Mouse (Mus musculus) embryonic fibroblast, embryonic 13.5 days (primary cell): ENCODE results near the gene Zfp131. TPM values are rescaled to one million over a fixed set of nuclear protein-coding genes. Genes with fewer than 3 reads are reported as not detected.
A peak's percentile ranks its signal among the peaks of the same experiment; 100 is the strongest.

ENCODE experiments used
- H3K27ac ChIP-seq: 2 replicates; pipeline ENCODE4 v1.5.1; 2012; ENCODE audit warnings: low read length, control low read depth, inconsistent platforms; ENCODE audit not compliant: insufficient read depth
- H3K4me1 ChIP-seq: 2 replicates; pipeline ENCODE4 v1.6.1; 2011; ENCODE audit warnings: low read length; ENCODE audit not compliant: control insufficient read depth, insufficient read depth
- H3K4me3 ChIP-seq: 2 replicates; pipeline ENCODE4 v1.5.1; 2011; ENCODE audit warnings: mild to moderate bottlenecking, control low read depth, low read length; ENCODE audit not compliant: insufficient read depth
- CTCF ChIP-seq: IDR thresholded peaks from 2 replicates; pipeline ENCODE4 v1.5.1; 2011; ENCODE audit warnings: mild to moderate bottlenecking, control low read depth, low read length, moderate library complexity, borderline replicate concordance; ENCODE audit not compliant: insufficient read depth
- POLR2A ChIP-seq: IDR thresholded peaks from 2 replicates; pipeline ENCODE4 v1.6.1; 2011; ENCODE audit warnings: low read depth, mild to moderate bottlenecking, control low read depth, low read length, moderate library complexity
- polyA plus RNA-seq: library from polyadenylated mRNA; stranded (reverse); fragments of >200 nt; gene quantifications from 2 replicates; pipeline ENCODE4 v1.2.4, GENCODE M21; 2011; ENCODE audit warnings: low read depth; ENCODE audit not compliant: missing spikeins, insufficient read length

Zfp131 gene
- polyA plus RNA-seq, 1 experiment = 64.5 TPM

GRCm38 (mm10) chr13:119724541-119724940 is 66.1 kb downstream of the Zfp131 start:
- peaks cover 4% of the 10 kb centered on the region; the same call in 1 of the 2 replicates for H3K4me1 ChIP-seq
- no peak overlapping the region for H3K4me3 ChIP-seq

GRCm38 (mm10) chr13:119723368-119723767 is 67.3 kb downstream of the Zfp131 start:
- TF ChIP-seq POLR2A (no peak), CTCF (no peak)
- Histone ChIP-seq H3K4me3 (no peak overlapping the region), H3K27ac (no peak overlapping the region), H3K4me1 (peaks cover 4% of the 10 kb centered on the region; the same call in 1 of the 2 replicates)

More at GRCm38 (mm10) chr13:119724541-119724940, 66.1 kb downstream of the Zfp131 start:
- TF ChIP-seq CTCF (no peak), POLR2A (no peak)
- no peak overlapping the region for H3K27ac ChIP-seq

- H3K27ac ChIP-seq = peak overlapping the region; percentile 36; the same call in 1 of the 2 replicates
- no peak overlapping the region for H3K4me3 ChIP-seq
- no peak for TF ChIP-seq POLR2A
- no peak for TF ChIP-seq CTCF
- H3K4me1 ChIP-seq = peaks cover 4% of the 10 kb centered on the region; the same call in 1 of the 2 replicates
Measured at GRCm38 (mm10) chr13:119722447-119722846, 68.2 kb downstream of the Zfp131 start.

GRCm38 (mm10) chr13:119716105-119716504 is 74.6 kb downstream of the Zfp131 start:
- no peak overlapping the region for H3K4me3 ChIP-seq
- TF ChIP-seq POLR2A (no peak), CTCF (no peak)
- no peak overlapping the region for H3K27ac ChIP-seq
- H3K4me1 ChIP-seq = no peaks in the 10 kb centered on the region

Other genes starting within 250 kb of the Zfp131 start
- 1.7 and 1.9 TPM in 2 replicates for gene Ccl28, start 167.1 kb downstream of the Zfp131 start, polyA plus RNA-seq
- 166 and 168 TPM in 2 replicates for gene Hmgcs1, start 100.5 kb downstream of the Zfp131 start, polyA plus RNA-seq
- 1.3 and 1.9 TPM in 2 replicates for gene Nim1k, start 35.0 kb downstream of the Zfp131 start, polyA plus RNA-seq
- gene AF067063, start 39.3 kb upstream of the Zfp131 start, polyA plus RNA-seq = not detected in 2 replicates
- not detected in 2 replicates for gene D13Ertd608e, start 45.1 kb upstream of the Zfp131 start, polyA plus RNA-seq
- not detected in 2 replicates for gene Tcstv1, start 103.9 kb upstream of the Zfp131 start, polyA plus RNA-seq
- not detected in 2 replicates for gene Gm21761, start 138.4 kb upstream of the Zfp131 start, polyA plus RNA-seq
- gene B020031M17Rik, start 159.9 kb upstream of the Zfp131 start, polyA plus RNA-seq = not detected in 2 replicates
- gene Gm36079, start 236.1 kb upstream of the Zfp131 start, polyA plus RNA-seq = not detected in 2 replicates